Mouse (Mus musculus) erythroblast, embryonic 14.5 days (primary cell): ENCODE measurements around the gene Il4ra. TPM values are rescaled to one million over a fixed set of nuclear protein-coding genes. Genes with fewer than 3 reads are reported as not detected.

Experiments used
- H3K27me3 ChIP-seq: 2 replicates; pipeline ENCODE4 v1.6.1; 2012; ENCODE audit warnings: inconsistent platforms; ENCODE audit not compliant: control insufficient read depth
- H3K36me3 ChIP-seq: 2 replicates; pipeline ENCODE4 v1.6.1; 2012; ENCODE audit warnings: mild to moderate bottlenecking, inconsistent platforms; ENCODE audit not compliant: control insufficient read depth
- H3K4me1 ChIP-seq: 2 replicates; pipeline ENCODE4 v1.6.1; 2012; ENCODE audit warnings: inconsistent platforms; ENCODE audit not compliant: control insufficient read depth
- H3K4me3 ChIP-seq: replicated peaks from 2 replicates; pipeline ENCODE3; 2012; ENCODE audit warnings: moderate library complexity, mild to moderate bottlenecking, inconsistent platforms
- H3K9me3 ChIP-seq: 2 replicates; pipeline ENCODE4 v1.6.1; 2012; ENCODE audit warnings: low read length, inconsistent platforms, mixed read lengths; ENCODE audit not compliant: control insufficient read depth
- GATA1 ChIP-seq: IDR thresholded peaks from 2 replicates; pipeline ENCODE4 v1.6.1; 2012; ENCODE audit warnings: low read length, inconsistent platforms, mixed read lengths
- TAL1 ChIP-seq: IDR thresholded peaks from 3 replicates; pipeline ENCODE4 v1.6.1; 2012; ENCODE audit warnings: low read length, inconsistent platforms, mixed read lengths
- polyA plus RNA-seq: library from polyadenylated mRNA; stranded (reverse); fragments of >175 nt; gene quantifications from 2 replicates; pipeline ENCODE4 v1.2.3, GENCODE M21; 2012

The Il4ra gene
- 0.08 and 0.09 TPM in 2 replicates for polyA plus RNA-seq

GRCm38 (mm10) chr7:125551766-125552709 is at the start of gene Il4ra:
Il4ra (plus strand) TSS chr7:125552120.
- no peak for TF ChIP-seq TAL1
- TF ChIP-seq GATA1: no peak
- no peaks in the 10 kb centered on the region for H3K9me3 ChIP-seq
- no peaks in the 10 kb centered on the region for H3K36me3 ChIP-seq
- H3K4me1 ChIP-seq: peaks cover 37% of the 10 kb centered on the region
- H3K27me3 ChIP-seq: peaks cover 49% of the 10 kb centered on the region
- peak within 1 kb of the TSS; percentile 66 for H3K4me3 ChIP-seq

- H3K4me3 ChIP-seq: no peak overlapping the region
- H3K36me3 ChIP-seq: no peaks in the 10 kb centered on the region
- TF ChIP-seq GATA1 (no peak), TAL1 (no peak)
- peaks cover 18% of the 10 kb centered on the region for H3K4me1 ChIP-seq
- no peaks in the 10 kb centered on the region for H3K9me3 ChIP-seq
- peaks cover 3% of the 10 kb centered on the region for H3K27me3 ChIP-seq
Observed at GRCm38 (mm10) chr7:125503374-125504092, 48.4 kb upstream of the Il4ra start.

- TF ChIP-seq GATA1: no peak
- no peak for TF ChIP-seq TAL1
- Histone ChIP-seq H3K4me3 (no peak overlapping the region), H3K36me3 (no peaks in the 10 kb centered on the region), H3K27me3 (peaks cover 3% of the 10 kb centered on the region), H3K4me1 (peaks cover 14% of the 10 kb centered on the region), H3K9me3 (no peaks in the 10 kb centered on the region)
Observed at GRCm38 (mm10) chr7:125504618-125505017, 47.3 kb upstream of the Il4ra start.

- Histone ChIP-seq H3K36me3 (no peaks in the 10 kb centered on the region), H3K9me3 (no peaks in the 10 kb centered on the region), H3K27me3 (peaks cover 3% of the 10 kb centered on the region), H3K4me3 (no peak overlapping the region), H3K4me1 (peaks cover 6% of the 10 kb centered on the region)
- TF ChIP-seq TAL1 (no peak), GATA1 (no peak)
Observed at GRCm38 (mm10) chr7:125505568-125505967, 46.4 kb upstream of the Il4ra start.

GRCm38 (mm10) chr7:125507279-125507678 is 44.6 kb upstream of the Il4ra start:
- Histone ChIP-seq H3K27me3 (peaks cover 3% of the 10 kb centered on the region), H3K9me3 (no peaks in the 10 kb centered on the region), H3K4me3 (no peak overlapping the region), H3K4me1 (peaks cover 9% of the 10 kb centered on the region), H3K36me3 (no peaks in the 10 kb centered on the region)
- no peak for TF ChIP-seq TAL1
- no peak for TF ChIP-seq GATA1

GRCm38 (mm10) chr7:125511432-125511831 is 40.5 kb upstream of the Il4ra start:
- TF ChIP-seq GATA1 (no peak), TAL1 (no peak)
- Histone ChIP-seq H3K4me1 (peaks cover 30% of the 10 kb centered on the region), H3K9me3 (no peaks in the 10 kb centered on the region), H3K4me3 (no peak overlapping the region), H3K36me3 (no peaks in the 10 kb centered on the region), H3K27me3 (peaks cover 3% of the 10 kb centered on the region)

GRCm38 (mm10) chr7:125511852-125512251 is 40.1 kb upstream of the Il4ra start:
- no peaks in the 10 kb centered on the region for H3K36me3 ChIP-seq
- no peak overlapping the region for H3K4me3 ChIP-seq
- peaks cover 35% of the 10 kb centered on the region for H3K4me1 ChIP-seq
- no peaks in the 10 kb centered on the region for H3K9me3 ChIP-seq
- TF ChIP-seq GATA1: no peak
- TF ChIP-seq TAL1: no peak
- H3K27me3 ChIP-seq: peaks cover 3% of the 10 kb centered on the region

GRCm38 (mm10) chr7:125515081-125515853 is 36.7 kb upstream of the Il4ra start:
- peaks cover 59% of the 10 kb centered on the region for H3K4me1 ChIP-seq
- no peak for TF ChIP-seq TAL1
- TF ChIP-seq GATA1: no peak
- H3K27me3 ChIP-seq: no peaks in the 10 kb centered on the region
- no peaks in the 10 kb centered on the region; the same call in none of the 2 replicates for H3K9me3 ChIP-seq
- no peak overlapping the region for H3K4me3 ChIP-seq
- no peaks in the 10 kb centered on the region; the same call in 1 of the 2 replicates for H3K36me3 ChIP-seq

- Histone ChIP-seq H3K4me3 (peak overlapping the region; percentile 15), H3K9me3 (peaks cover 3% of the 10 kb centered on the region), H3K27me3 (no peaks in the 10 kb centered on the region), H3K36me3 (peaks cover 2% of the 10 kb centered on the region; the same call in 1 of the 2 replicates), H3K4me1 (peaks cover 66% of the 10 kb centered on the region)
- TF ChIP-seq GATA1 (peak; percentile 46), TAL1 (0 out of 3 replicates have a peak, but pooled peaks have one; percentile 22)
Observed at GRCm38 (mm10) chr7:125516723-125517122, 35.2 kb upstream of the Il4ra start.
